ENCODE assay signal across 10 mouse cellular contexts in the genomic region with DNA sequence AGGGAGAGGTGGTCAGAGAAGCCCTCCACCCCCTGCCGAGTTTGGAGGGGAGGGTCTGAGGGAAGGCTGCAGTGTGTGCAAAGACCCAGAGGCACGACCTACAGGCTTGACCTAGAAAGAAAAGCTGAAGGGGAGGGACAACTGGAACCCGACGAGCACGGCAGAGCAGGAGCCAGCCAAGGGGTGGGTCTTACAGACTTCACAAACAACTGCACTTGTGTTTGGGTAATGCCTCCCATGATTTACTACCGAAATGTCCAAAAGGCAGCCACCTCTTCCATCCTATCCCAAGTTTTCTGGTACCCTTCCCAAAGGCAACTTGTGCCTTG. TPM values are rescaled to one million over a fixed set of nuclear protein-coding genes. Genes with fewer than 3 reads are reported as not detected.
DNase-seq lines count a peak whose midpoint lies in the region; ATAC-seq and TF ChIP-seq lines count a peak whose summit lies in the region.
"Had no signal": no experiment of that assay in that cellular context is flagged by ENCODE, and none has a peak within 500 bp of the region (broad histone marks: within the 10 kb centered on the region; RNA-seq: fewer than 3 reads in every experiment).

No protein-coding gene starts in this region.

- TF ChIP-seq CTCF in lung, postnatal 0 days (IDR thresholded peaks at IDR 0.05) = no peak

- H3K9ac ChIP-seq in lung, postnatal 0 days (replicated peaks; ENCODE audit: low read depth) = no peak overlapping the region
- H3K9ac ChIP-seq in forebrain, embryonic 15.5 days (replicated peaks) = no peak overlapping the region
- H3K9ac ChIP-seq in limb, embryonic 14.5 days (ENCODE audit: low read depth, low read length, severe bottlenecking) = no peak overlapping the region

- no peak for TF ChIP-seq POLR2A in limb, embryonic 14.5 days (IDR thresholded peaks at IDR 0.05; ENCODE audit: borderline replicate concordance, extremely low read depth, insufficient read depth, insufficient read length)

- H3K9me3 ChIP-seq in lung, postnatal 0 days (ENCODE audit: low read length) = no peaks in the 10 kb centered on the region
- H3K9me3 ChIP-seq in forebrain, embryonic 15.5 days = no peaks in the 10 kb centered on the region
- no peaks in the 10 kb centered on the region for H3K9me3 ChIP-seq in limb, embryonic 14.5 days (ENCODE audit: control insufficient read depth, low read length)

- H3K36me3 ChIP-seq in lung, postnatal 0 days (ENCODE audit: insufficient read depth, low read length) = no peaks in the 10 kb centered on the region
- H3K36me3 ChIP-seq in forebrain, embryonic 15.5 days = no peaks in the 10 kb centered on the region
- H3K36me3 ChIP-seq in limb, embryonic 14.5 days (ENCODE audit: control insufficient read depth, insufficient read depth, low read length) = no peaks in the 10 kb centered on the region

- no peaks in the 10 kb centered on the region for H3K4me1 ChIP-seq in lung, postnatal 0 days (ENCODE audit: insufficient read depth, low read depth, low read length)
- peaks cover 39% of the 10 kb centered on the region for H3K4me1 ChIP-seq in forebrain, embryonic 15.5 days
- peaks cover 53% of the 10 kb centered on the region for H3K4me1 ChIP-seq in limb, embryonic 14.5 days (ENCODE audit: control insufficient read depth, insufficient read depth, low read length)

- no peak for ATAC-seq in lung, postnatal 0 days
- no peak for ATAC-seq in forebrain, embryonic 15.5 days (replicated peaks)
- ATAC-seq in limb, embryonic 14.5 days (ENCODE audit: low FRiP score, low read depth) = no peak
- ATAC-seq in megakaryocyte, adult 5-6 weeks (ENCODE audit: poor library complexity, severe bottlenecking) = no peak

- no peak overlapping the region for H3K27ac ChIP-seq in lung, postnatal 0 days (ENCODE audit: low read length)
- H3K27ac ChIP-seq in forebrain, embryonic 15.5 days (replicated peaks) = no peak overlapping the region
- H3K27ac ChIP-seq in limb, embryonic 14.5 days (replicated peaks; ENCODE audit: low read depth, low read length) = no peak overlapping the region

- no peak for TF ChIP-seq EP300 in lung, postnatal 0 days (IDR thresholded peaks at IDR 0.05)

- H3K4me2 ChIP-seq in lung, postnatal 0 days (replicated peaks; ENCODE audit: low read depth, low read length) = no peak overlapping the region
- H3K4me2 ChIP-seq in forebrain, embryonic 15.5 days (replicated peaks) = peak overlapping the region; percentile 47; the same call in 1 of the 2 replicates
- H3K4me2 ChIP-seq in limb, embryonic 14.5 days (replicated peaks; ENCODE audit: low read depth, low read length, severe bottlenecking) = peak overlapping the region; percentile 40; the same call in 1 of the 2 replicates

- 0 out of 2 replicates have a peak overlapping the region, but pooled peaks have one; percentile 16 for H3K4me3 ChIP-seq in lung, postnatal 0 days (ENCODE audit: low read depth, low read length)
- H3K4me3 ChIP-seq in forebrain, embryonic 15.5 days = no peak overlapping the region
- peak overlapping the region; percentile 20; the same call in 1 of the 2 replicates for H3K4me3 ChIP-seq in limb, embryonic 14.5 days (replicated peaks; ENCODE audit: low read length)

- no peak for DNase-seq in lung, postnatal 0 days (ENCODE audit: low spot score)
- no peak for DNase-seq in lung, adult 18-20 months
- DNase-seq in limb, embryonic 14.5 days (ENCODE audit: low spot score) = no peak
- no peak for DNase-seq in spleen, postnatal 4 days (ENCODE audit: low spot score in 2 of 2)
- DNase-seq in Muller cell, postnatal 12 days (ENCODE audit: inconsistent ontology term) = no peak
- DNase-seq: kidney, postnatal 4 days; lung, adult 2 months had no signal

- peaks cover 22% of the 10 kb centered on the region; the same call in 1 of the 2 replicates for H3K27me3 ChIP-seq in lung, postnatal 0 days (replicated peaks; ENCODE audit: insufficient read depth, low read length)
- H3K27me3 ChIP-seq in forebrain, embryonic 15.5 days = peaks cover 93% of the 10 kb centered on the region
- H3K27me3 ChIP-seq in limb, embryonic 14.5 days (ENCODE audit: control insufficient read depth, insufficient read depth, low read length) = peaks cover 12% of the 10 kb centered on the region; the same call in 1 of the 2 replicates

- WGBS in lung, postnatal 0 days = 1% methylated on average over 6 of the region's 6 CpGs
- 2% methylated on average over 6 of the region's 6 CpGs for WGBS in forebrain, embryonic 15.5 days
- 7% methylated on average over 6 of the region's 6 CpGs for WGBS in limb, embryonic 14.5 days

RNA-seq across cellular contexts. Expression of gene Lmx1b, which starts 58.9 kb away (rescaled TPM):
- polyA plus RNA-seq in lung, postnatal 0 days (2015; fragmentation: Nextera tagmentation; extraction: Ambion mirVana) = not detected in 2 replicates
- 0.06 and 0.13 TPM in 2 replicates for polyA plus RNA-seq in forebrain, embryonic 15.5 days (2015; fragmentation: Nextera tagmentation; extraction: Ambion mirVana)
- polyA plus RNA-seq in limb, embryonic 14.5 days (2012; rRNA removed) = 28.3 and 40.0 TPM in 2 replicates
- polyA plus RNA-seq in limb, embryonic 14.5 days (2014; fragmentation: Nextera tagmentation; extraction: Ambion mirVana) = 6.3 and 8.4 TPM in 2 replicates
- not detected in 2 replicates for total RNA-seq in megakaryocyte, adult 5-6 weeks (2015)
- total RNA-seq in megakaryocyte, adult 5-6 weeks (2017) = not detected in 2 replicates
- polyA plus RNA-seq: thymus, postnatal 0 days had no signal
